Mouse (Mus musculus) hindbrain, postnatal 0 days (tissue): Measurements from ENCODE around the gene Prorsd1. TPM values are rescaled to one million over a fixed set of nuclear protein-coding genes. Genes with fewer than 3 reads are reported as not detected.

Source experiments
- ATAC-seq: fragments of 200-750 bp; cut with Nextera tagmentation; 2 replicates; pipeline ENCODE4 v1.8.0; 2017; ENCODE audit warnings: mild to moderate bottlenecking, moderate TSS enrichment, moderate library complexity
- DNase-seq: peaks from one replicate; pipeline ENCODE4 v3.0.0-alpha.2; 2015; ENCODE audit warnings: low spot score
- H3K27ac ChIP-seq: fragments of 300-500 bp; sonication (generic); 2 replicates; pipeline ENCODE4 v1.5.1; 2014; ENCODE audit warnings: mild to moderate bottlenecking
- H3K27me3 ChIP-seq: fragments of 300-500 bp; sonication (generic); 2 replicates; pipeline ENCODE4 v1.6.1; 2014; ENCODE audit warnings: low read length, mixed read lengths; ENCODE audit not compliant: insufficient read depth
- H3K36me3 ChIP-seq: fragments of 300-500 bp; sonication (generic); 2 replicates; pipeline ENCODE4 v1.6.1; 2014; ENCODE audit warnings: low read length, mixed read lengths; ENCODE audit not compliant: insufficient read depth
- H3K4me1 ChIP-seq: fragments of 300-500 bp; sonication (generic); 2 replicates; pipeline ENCODE4 v1.6.1; 2014; ENCODE audit warnings: antibody characterized with exemption, low read length, mixed read lengths; ENCODE audit not compliant: insufficient read depth
- H3K4me2 ChIP-seq: fragments of 300-500 bp; sonication (generic); 2 replicates; pipeline ENCODE4 v1.6.1; 2014; ENCODE audit warnings: low read depth, mild to moderate bottlenecking, low read length, moderate library complexity, mixed read lengths
- H3K4me3 ChIP-seq: fragments of 300-500 bp; sonication (generic); 2 replicates; pipeline ENCODE4 v1.5.1; 2014; ENCODE audit warnings: low read length
- H3K9ac ChIP-seq: fragments of 300-500 bp; sonication (generic); replicated peaks from 2 replicates; pipeline ENCODE4 v1.6.1; 2014; ENCODE audit warnings: mild to moderate bottlenecking, low read length, moderate library complexity, mixed read lengths
- H3K9me3 ChIP-seq: fragments of 300-500 bp; sonication (generic); 2 replicates; pipeline ENCODE4 v1.6.1; 2016; ENCODE audit warnings: low read length, mixed read lengths
- CTCF ChIP-seq: IDR thresholded peaks from 2 replicates; pipeline ENCODE4 v1.5.1; 2016; ENCODE audit warnings: antibody characterized with exemption, control low read depth, low read depth
- WGBS: fragments of 180-500 bp; shearing (Covaris S2); extraction: QIAGEN DNeasy Blood & Tissue Kit; methylation state at CpG from one replicate; pipeline ENCODE4 v1.1.7; 2014; 5-methylcytosine and 5-hydroxymethylcytosine counted together
- polyA plus RNA-seq: library from polyadenylated mRNA; unstranded; fragments of >200 nt; fragmentation: Nextera tagmentation; extraction: Ambion mirVana; gene quantifications from 2 replicates; pipeline ENCODE4 v1.2.1, GENCODE M21; 2015
- total RNA-seq: library from RNA; depleted of rRNA; stranded (reverse); fragments of >200 nt; gene quantifications from 2 replicates; pipeline ENCODE4 v1.2.3, GENCODE M21; 2014

The Prorsd1 gene
- total and polyA plus RNA-seq, 2 experiments from 2014 or later, result 3.8 to 10.8 TPM

GRCm38 (mm10) chr11:29538201-29538600 lies 23.4 kb upstream of the Prorsd1 start:
- H3K9me3 ChIP-seq, result no peaks in the 10 kb centered on the region
- peaks cover 43% of the 10 kb centered on the region for H3K36me3 ChIP-seq
- H3K4me1 ChIP-seq, result no peaks in the 10 kb centered on the region
- no peak for TF ChIP-seq CTCF
- 95% methylated on average over 1 of the region's 1 CpGs for WGBS
- H3K27ac ChIP-seq, result no peak overlapping the region
- no peaks in the 10 kb centered on the region for H3K27me3 ChIP-seq
- no peak overlapping the region for H3K9ac ChIP-seq
- DNase-seq (no peak), ATAC-seq (no peak)
- H3K4me3 ChIP-seq, result no peak overlapping the region
- H3K4me2 ChIP-seq, result no peak overlapping the region

GRCm38 (mm10) chr11:29525988-29526794 lies 11.4 kb upstream of the Prorsd1 start, which contains the start of gene Mtif2:
TSS of gene Mtif2 (plus strand) at chr11:29526408.
- peak within 1 kb of the TSS; percentile 93 for H3K27ac ChIP-seq
- H3K4me2 ChIP-seq, result peak within 1 kb of the TSS; percentile 78
- 3% methylated on average over 47 of the region's 47 CpGs for WGBS
- H3K36me3 ChIP-seq, result no peaks in the 10 kb centered on the region; the same call in 1 of the 2 replicates
- DNase-seq (peak; percentile 93), ATAC-seq (peak; percentile 99)
- H3K9ac ChIP-seq, result peak within 1 kb of the TSS; percentile 76
- H3K27me3 ChIP-seq, result no peaks in the 10 kb centered on the region
- peak; percentile 41; the same call in 1 of the 2 replicates for TF ChIP-seq CTCF
- peak within 1 kb of the TSS; percentile 72 for H3K4me3 ChIP-seq
- no peaks in the 10 kb centered on the region for H3K9me3 ChIP-seq
- H3K4me1 ChIP-seq, result no peaks in the 10 kb centered on the region; the same call in 1 of the 2 replicates

- Histone ChIP-seq H3K4me2 (peak overlapping the region; percentile 63), H3K9me3 (no peaks in the 10 kb centered on the region), H3K9ac (peak overlapping the region; percentile 65), H3K27ac (peak overlapping the region; percentile 70; the same call in 1 of the 2 replicates), H3K4me3 (peak overlapping the region; percentile 50), H3K36me3 (peaks cover 10% of the 10 kb centered on the region; the same call in 1 of the 2 replicates), H3K4me1 (no peaks in the 10 kb centered on the region), H3K27me3 (no peaks in the 10 kb centered on the region)
- no peak for ATAC-seq
- DNase-seq, result peak; percentile 10
- 29% methylated on average over 10 of the region's 10 CpGs for WGBS
- no peak for TF ChIP-seq CTCF
Observed at GRCm38 (mm10) chr11:29514325-29514681, 530 bp downstream of the Prorsd1 start.

- Histone ChIP-seq H3K9me3 (no peaks in the 10 kb centered on the region), H3K4me3 (no peak overlapping the region), H3K4me1 (no peaks in the 10 kb centered on the region), H3K9ac (no peak overlapping the region), H3K27me3 (no peaks in the 10 kb centered on the region), H3K4me2 (no peak overlapping the region), H3K27ac (no peak overlapping the region), H3K36me3 (peaks cover 10% of the 10 kb centered on the region; the same call in 1 of the 2 replicates)
- WGBS, result 92% methylated on average over 4 of the region's 4 CpGs
- DNase-seq (no peak), ATAC-seq (no peak)
- peak; percentile 22; the same call in 1 of the 2 replicates for TF ChIP-seq CTCF
Observed at GRCm38 (mm10) chr11:29512818-29513535, 1.9 kb downstream of the Prorsd1 start.

DNA sequence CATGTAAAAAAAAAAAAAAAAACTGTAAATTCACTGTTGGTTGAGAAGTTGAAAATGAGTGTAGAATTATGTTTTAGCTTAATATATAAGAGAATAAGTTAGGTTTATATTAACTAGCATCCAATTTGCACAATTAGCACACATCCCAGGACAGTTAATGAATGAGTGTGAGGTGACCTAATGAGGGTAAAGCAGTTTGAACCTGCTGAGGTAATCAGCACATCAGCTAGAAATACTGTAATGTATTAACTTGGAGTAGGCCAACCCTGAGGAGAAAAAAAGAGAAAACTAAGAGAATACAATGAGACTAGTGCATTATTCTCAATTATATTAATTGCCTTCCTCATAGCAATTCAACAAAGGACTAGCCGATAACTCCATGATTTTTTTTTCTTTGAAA lies 5.4 kb downstream of the Prorsd1 start:
- DNase-seq (no peak), ATAC-seq (no peak)
- H3K4me1 ChIP-seq, result no peaks in the 10 kb centered on the region
- no peak overlapping the region for H3K4me2 ChIP-seq
- no peaks in the 10 kb centered on the region for H3K27me3 ChIP-seq
- WGBS, result 91% methylated on average over 1 of the region's 1 CpGs
- H3K36me3 ChIP-seq, result peaks cover 23% of the 10 kb centered on the region
- H3K4me3 ChIP-seq, result no peak overlapping the region
- H3K27ac ChIP-seq, result no peak overlapping the region
- H3K9ac ChIP-seq, result no peak overlapping the region
- TF ChIP-seq CTCF, result no peak
- H3K9me3 ChIP-seq, result no peaks in the 10 kb centered on the region

- H3K36me3 ChIP-seq, result peaks cover 31% of the 10 kb centered on the region
- no peak for DNase-seq
- no peak for ATAC-seq
Observed at GRCm38 (mm10) chr11:29504899-29505625, 9.8 kb downstream of the Prorsd1 start.

More at GRCm38 (mm10) chr11:29504899-29505625, 9.8 kb downstream of the Prorsd1 start:
- Histone ChIP-seq H3K4me2 (no peak overlapping the region), H3K9me3 (no peaks in the 10 kb centered on the region), H3K4me1 (no peaks in the 10 kb centered on the region), H3K4me3 (no peak overlapping the region), H3K27me3 (no peaks in the 10 kb centered on the region), H3K9ac (no peak overlapping the region), H3K27ac (no peak overlapping the region)
- 90% methylated on average over 2 of the region's 2 CpGs for WGBS
- TF ChIP-seq CTCF, result no peak
